Mouse (Mus musculus) liver, embryonic 13.5 days (tissue): ENCODE data around the gene Pdik1l. TPM values are rescaled to one million over a fixed set of nuclear protein-coding genes. Genes with fewer than 3 reads are reported as not detected.

ENCODE experiments used
- ATAC-seq: fragments of 200-750 bp; cut with Nextera tagmentation; 2 replicates; pipeline ENCODE4 v1.8.0; 2017; ENCODE audit warnings: low read depth, mild to moderate bottlenecking, moderate number of reproducible peaks, moderate library complexity
- DNase-seq: peaks from one replicate; pipeline ENCODE4 v3.0.0; 2022
- H3K27ac ChIP-seq: fragments of 300-500 bp; sonication (generic); 2 replicates; pipeline ENCODE4 v1.5.1; 2015; ENCODE audit warnings: moderate library complexity, mild to moderate bottlenecking, inconsistent platforms
- H3K27me3 ChIP-seq: fragments of 300-500 bp; sonication (generic); 2 replicates; pipeline ENCODE4 v1.6.1; 2015; ENCODE audit warnings: mild to moderate bottlenecking, inconsistent platforms
- H3K36me3 ChIP-seq: fragments of 300-500 bp; sonication (generic); 2 replicates; pipeline ENCODE4 v1.6.1; 2015; ENCODE audit warnings: mild to moderate bottlenecking, inconsistent platforms
- H3K4me1 ChIP-seq: fragments of 300-500 bp; sonication (generic); replicated peaks from 2 replicates; pipeline ENCODE4 v1.6.1; 2015; ENCODE audit warnings: inconsistent platforms
- H3K4me2 ChIP-seq: fragments of 300-500 bp; sonication (generic); 2 replicates; pipeline ENCODE4 v1.6.1; 2015; ENCODE audit warnings: inconsistent platforms, mild to moderate bottlenecking, moderate library complexity
- H3K4me3 ChIP-seq: fragments of 300-500 bp; sonication (generic); replicated peaks from 2 replicates; pipeline ENCODE4 v1.5.1; 2015; ENCODE audit warnings: mild to moderate bottlenecking, inconsistent platforms
- H3K9ac ChIP-seq: fragments of 300-500 bp; sonication (generic); 2 replicates; pipeline ENCODE4 v1.6.1; 2015; ENCODE audit warnings: mild to moderate bottlenecking, inconsistent platforms
- H3K9me3 ChIP-seq: fragments of 300-500 bp; sonication (generic); replicated peaks from 2 replicates; pipeline ENCODE4 v1.6.1; 2016; ENCODE audit warnings: inconsistent platforms
- WGBS: fragments of 180-500 bp; shearing (Covaris S2); methylation state at CpG from one replicate; pipeline ENCODE4 v1.1.7; 2015; ENCODE audit not compliant: insufficient replicate concordance; 5-methylcytosine and 5-hydroxymethylcytosine counted together
- polyA plus RNA-seq: library from polyadenylated mRNA; unstranded; fragments of >200 nt; fragmentation: Nextera tagmentation; extraction: Ambion mirVana; gene quantifications from 2 replicates; pipeline ENCODE4 v1.2.1, GENCODE M21; 2015

Pdik1l gene
- polyA plus RNA-seq, 1 experiment from 2014 or later, result 12.3 TPM

DNA sequence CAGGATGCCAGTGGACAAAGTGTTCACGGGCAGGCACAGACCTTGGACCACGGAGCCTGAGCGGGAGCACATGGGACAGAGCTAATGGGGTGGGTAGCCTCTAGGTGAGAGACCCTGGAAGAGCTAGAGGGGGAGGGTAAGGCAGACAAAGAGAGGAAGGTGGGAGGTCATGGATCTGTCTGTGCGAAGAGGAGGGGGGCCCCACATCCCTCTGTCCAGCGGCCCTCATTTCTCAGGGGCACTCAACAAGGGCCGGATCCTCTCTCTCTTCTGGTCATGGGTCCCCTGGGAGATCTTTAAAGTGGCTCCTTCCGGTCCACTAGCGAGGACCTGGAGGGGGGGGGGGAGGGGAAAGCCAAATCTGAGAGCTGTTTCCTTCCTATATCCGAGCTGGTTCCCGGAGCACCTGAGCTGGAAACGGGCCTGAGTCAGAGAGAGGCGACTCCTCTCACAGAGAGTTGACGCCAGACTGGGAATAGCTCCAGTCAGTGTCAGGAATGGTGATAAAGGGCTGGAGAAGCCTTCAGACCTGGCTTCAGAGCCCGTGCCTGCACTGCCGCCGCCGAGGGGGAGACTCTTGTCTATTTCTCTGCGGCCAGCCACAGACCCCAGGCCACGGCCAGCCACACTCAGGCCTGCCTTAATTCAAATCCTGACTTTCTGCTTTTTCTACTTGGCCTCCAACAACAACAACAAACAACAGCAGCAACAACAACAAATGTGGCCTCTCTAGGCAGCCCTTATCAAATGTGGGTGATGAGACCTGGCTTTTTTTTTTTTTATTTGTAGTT, 31.1 kb downstream of the Pdik1l start:
- Histone ChIP-seq H3K9me3 (no peaks in the 10 kb centered on the region), H3K27ac (no peak overlapping the region), H3K4me1 (peaks cover 61% of the 10 kb centered on the region), H3K36me3 (no peaks in the 10 kb centered on the region), H3K4me3 (no peak overlapping the region), H3K9ac (no peak overlapping the region), H3K4me2 (no peak overlapping the region), H3K27me3 (peaks cover 57% of the 10 kb centered on the region)
- DNase-seq (no peak), ATAC-seq (no peak)
- 23% methylated on average over 19 of the region's 19 CpGs for WGBS

DNA sequence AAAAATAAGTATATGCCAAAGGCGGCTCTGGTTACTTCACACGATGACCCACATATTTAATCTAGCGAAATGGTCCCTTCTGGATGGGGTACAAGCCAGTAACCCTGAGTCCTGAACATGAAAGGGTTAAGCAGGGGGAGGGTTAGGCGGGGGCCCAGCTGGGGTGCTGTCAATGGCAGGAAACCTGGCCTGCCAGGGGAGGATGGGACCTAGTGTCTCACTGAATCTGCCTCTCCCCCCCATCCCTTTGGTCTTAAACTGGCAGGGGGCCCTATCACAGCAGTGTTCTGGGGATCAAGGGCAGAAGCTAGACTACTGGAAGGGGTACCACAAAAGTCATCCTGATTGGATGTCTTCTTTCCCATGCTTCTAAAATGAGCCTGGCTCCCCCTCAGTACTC, 31.8 kb downstream of the Pdik1l start:
- peaks cover 69% of the 10 kb centered on the region for H3K4me1 ChIP-seq
- no peak for DNase-seq

GRCm38 (mm10) chr4:134254835-134255234, 32.9 kb downstream of the Pdik1l start:
- H3K4me3 ChIP-seq, result no peak overlapping the region
- ATAC-seq, result no peak
- peaks cover 75% of the 10 kb centered on the region for H3K27me3 ChIP-seq
- peaks cover 79% of the 10 kb centered on the region for H3K4me1 ChIP-seq
- no peak overlapping the region for H3K4me2 ChIP-seq
- no peak overlapping the region for H3K9ac ChIP-seq
- no peak overlapping the region for H3K27ac ChIP-seq
- no peaks in the 10 kb centered on the region for H3K9me3 ChIP-seq
- DNase-seq, result no peak
- 43% methylated on average over 3 of the region's 3 CpGs for WGBS
- H3K36me3 ChIP-seq, result no peaks in the 10 kb centered on the region

More for the DNA sequence above, 31.8 kb downstream of the Pdik1l start:
- WGBS, result 36% methylated on average over 4 of the region's 4 CpGs
- Histone ChIP-seq H3K9ac (no peak overlapping the region), H3K4me2 (no peak overlapping the region), H3K27ac (no peak overlapping the region), H3K4me3 (no peak overlapping the region), H3K27me3 (peaks cover 65% of the 10 kb centered on the region), H3K36me3 (no peaks in the 10 kb centered on the region), H3K9me3 (no peaks in the 10 kb centered on the region)
- no peak for ATAC-seq

- Histone ChIP-seq H3K27ac (no peak within 1 kb of the TSS; the same call in 1 of the 2 replicates), H3K4me1 (peaks cover 83% of the 10 kb centered on the region), H3K27me3 (peaks cover 85% of the 10 kb centered on the region), H3K9ac (no peak within 1 kb of the TSS; the same call in 1 of the 2 replicates), H3K4me2 (peak within 1 kb of the TSS; percentile 68), H3K9me3 (no peaks in the 10 kb centered on the region), H3K4me3 (peak within 1 kb of the TSS; percentile 52), H3K36me3 (no peaks in the 10 kb centered on the region)
- ATAC-seq, result no peak
- no peak for DNase-seq
- 5% methylated on average over 13 of the region's 13 CpGs for WGBS
These were observed 33.9 kb downstream of the Pdik1l start, which contains the start of gene Grrp1 for GRCm38 (mm10) chr4:134253722-134254324. Grrp1 (minus strand) TSS chr4:134254106.

DNA sequence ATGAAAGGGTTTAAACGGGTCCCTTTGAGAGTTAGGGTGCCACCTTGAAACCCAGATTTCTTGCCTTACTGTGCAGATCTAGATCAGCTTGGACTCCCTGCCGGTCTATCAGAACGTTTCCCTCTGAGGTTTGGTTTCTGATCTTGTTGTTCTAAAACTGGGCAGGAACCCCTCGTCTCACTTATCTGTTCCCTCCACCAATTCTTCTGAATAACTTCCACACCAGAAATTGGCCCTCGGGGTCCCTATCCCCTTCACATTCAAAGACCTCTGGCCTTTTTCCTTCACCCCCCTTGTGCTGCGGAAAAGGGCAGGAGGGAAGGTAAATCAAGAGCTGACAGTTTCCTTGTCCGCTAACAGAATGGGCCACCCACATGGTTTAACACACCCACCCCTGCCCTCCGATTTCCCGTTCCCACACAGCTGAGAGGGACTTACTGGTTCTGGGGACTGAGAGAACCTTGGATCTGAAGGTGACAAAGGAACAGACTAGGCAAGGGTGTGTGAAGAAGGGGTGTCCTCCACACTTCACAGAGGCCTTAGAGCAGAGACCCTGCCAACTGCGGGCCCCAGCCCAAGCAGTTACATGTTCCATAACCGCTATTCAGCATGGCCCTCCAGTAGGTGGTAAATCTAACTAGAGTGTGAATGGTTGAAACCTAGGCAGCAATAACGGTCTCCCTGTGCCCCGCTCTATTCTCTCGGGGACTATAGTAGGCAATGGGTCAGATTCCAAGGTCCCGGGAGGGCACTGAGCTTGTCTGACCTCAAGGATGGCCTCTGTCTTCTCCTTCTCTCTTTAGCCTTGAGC, 34.6 kb downstream of the Pdik1l start:
- H3K27ac ChIP-seq, result no peak overlapping the region
- no peak for ATAC-seq

DNA sequence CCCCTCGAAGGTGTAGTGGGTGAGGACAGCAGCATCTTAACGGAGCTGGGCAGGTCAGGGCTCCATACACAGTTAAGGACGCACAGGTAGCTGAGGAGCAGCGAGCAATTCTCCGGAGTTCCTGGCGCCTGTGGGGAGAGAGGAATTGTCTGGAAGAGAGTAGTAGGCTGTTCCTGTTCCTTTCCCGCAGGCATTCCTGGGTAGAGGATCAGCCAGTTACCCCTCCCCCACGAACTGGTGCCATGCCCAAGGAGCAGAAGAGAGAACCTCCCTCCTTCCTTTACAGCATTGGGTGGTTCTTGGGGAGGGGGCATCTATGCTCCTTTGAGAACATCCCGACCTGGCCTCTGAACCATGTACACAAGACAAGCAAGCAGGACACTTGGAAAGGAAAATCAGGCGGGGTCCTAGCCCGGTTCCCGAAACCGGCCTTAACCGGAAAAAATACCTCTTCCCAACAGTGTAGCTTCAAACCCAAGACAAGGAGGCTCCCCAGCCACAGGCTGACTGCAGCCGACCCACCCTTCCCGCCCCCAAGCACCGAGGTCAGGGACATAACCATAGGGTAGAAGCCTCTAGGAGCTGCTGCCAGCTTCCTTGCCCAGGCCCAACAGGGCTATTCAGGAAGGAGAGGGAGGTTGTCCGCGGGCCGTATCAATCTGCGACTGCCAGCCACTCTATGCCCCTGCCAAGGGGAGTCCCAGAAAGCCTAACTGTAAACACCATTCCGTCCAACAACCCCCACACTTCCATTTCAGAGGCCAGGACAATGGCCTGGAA, 35.4 kb downstream of the Pdik1l start:
- H3K9me3 ChIP-seq, result no peaks in the 10 kb centered on the region
- peaks cover 69% of the 10 kb centered on the region for H3K4me1 ChIP-seq
- H3K4me3 ChIP-seq, result peak overlapping the region; percentile 52
- no peak overlapping the region; the same call in 1 of the 2 replicates for H3K9ac ChIP-seq
- no peaks in the 10 kb centered on the region for H3K36me3 ChIP-seq
- no peak for DNase-seq
- 0 out of 2 replicates have a peak, but pooled peaks have one; percentile 6 for ATAC-seq
- 7% methylated on average over 22 of the region's 22 CpGs for WGBS
- peak overlapping the region; percentile 68 for H3K4me2 ChIP-seq
- no peak overlapping the region for H3K27ac ChIP-seq
- H3K27me3 ChIP-seq, result peaks cover 98% of the 10 kb centered on the region

More for the DNA sequence above, 34.6 kb downstream of the Pdik1l start:
- H3K36me3 ChIP-seq, result no peaks in the 10 kb centered on the region
- peak overlapping the region; percentile 68 for H3K4me2 ChIP-seq
- H3K27me3 ChIP-seq, result peaks cover 92% of the 10 kb centered on the region
- 15% methylated on average over 15 of the region's 15 CpGs for WGBS
- no peaks in the 10 kb centered on the region for H3K9me3 ChIP-seq
- peaks cover 77% of the 10 kb centered on the region for H3K4me1 ChIP-seq
- no peak overlapping the region for H3K9ac ChIP-seq
- peak overlapping the region; percentile 52 for H3K4me3 ChIP-seq
- no peak for DNase-seq

- H3K4me1 ChIP-seq, result peaks cover 62% of the 10 kb centered on the region
- DNase-seq (peak; percentile 45), ATAC-seq (peak; percentile 49)
- peak overlapping the region; percentile 68 for H3K4me2 ChIP-seq
- H3K9ac ChIP-seq, result peak overlapping the region; percentile 35; the same call in 1 of the 2 replicates
- no peaks in the 10 kb centered on the region for H3K36me3 ChIP-seq
- H3K27ac ChIP-seq, result no peak overlapping the region
- H3K27me3 ChIP-seq, result peaks cover 100% of the 10 kb centered on the region
- WGBS, result under 1% methylated on average over 91 of the region's 91 CpGs
- H3K4me3 ChIP-seq, result peak overlapping the region; percentile 52
- H3K9me3 ChIP-seq, result no peaks in the 10 kb centered on the region
These were observed 36.2 kb downstream of the Pdik1l start for GRCm38 (mm10) chr4:134251241-134252130.

- Histone ChIP-seq H3K9me3 (no peaks in the 10 kb centered on the region), H3K4me1 (peaks cover 58% of the 10 kb centered on the region), H3K9ac (no peak overlapping the region), H3K27me3 (peaks cover 100% of the 10 kb centered on the region), H3K27ac (no peak overlapping the region), H3K4me3 (peak overlapping the region; percentile 52), H3K36me3 (no peaks in the 10 kb centered on the region), H3K4me2 (peak overlapping the region; percentile 68)
- DNase-seq (no peak), ATAC-seq (no peak)
- WGBS, result 17% methylated on average over 10 of the region's 10 CpGs
These were observed 36.8 kb downstream of the Pdik1l start for GRCm38 (mm10) chr4:134250930-134251240.

- 15% methylated on average over 27 of the region's 27 CpGs for WGBS
- H3K9ac ChIP-seq, result no peak overlapping the region
- no peaks in the 10 kb centered on the region for H3K36me3 ChIP-seq
- no peak overlapping the region for H3K27ac ChIP-seq
- H3K4me1 ChIP-seq, result peaks cover 59% of the 10 kb centered on the region
- H3K4me2 ChIP-seq, result peak overlapping the region; percentile 68
- H3K27me3 ChIP-seq, result peaks cover 96% of the 10 kb centered on the region
- ATAC-seq, result no peak
- H3K4me3 ChIP-seq, result peak overlapping the region; percentile 52
- H3K9me3 ChIP-seq, result no peaks in the 10 kb centered on the region
- DNase-seq, result no peak
These were observed 37.4 kb downstream of the Pdik1l start for GRCm38 (mm10) chr4:134250116-134250929.
